Mouse (Mus musculus) layer of hippocampus, adult 2 months (tissue): ENCODE results near the gene Fam155a. TPM values are rescaled to one million over a fixed set of nuclear protein-coding genes. Genes with fewer than 3 reads are reported as not detected.
"Not testable (repeated sequence)": the region's sequence is repeated elsewhere in the genome, so short reads cannot be mapped to it uniquely, and the experiment has no call there.

Experiments used
- DNase-seq, 2 experiments: peaks; one replicate each; pipeline ENCODE4 v3.0.0; 2022; ENCODE audit warnings: low spot score in 2 of 2
- H3K27ac ChIP-seq: fragments of 200-600 bp; 2 replicates; pipeline ENCODE4 v1.8.1; 2022
- H3K4me3 ChIP-seq: fragments of 200-600 bp; 2 replicates; pipeline ENCODE4 v1.8.1; 2022; ENCODE audit warnings: mild to moderate bottlenecking
- CTCF ChIP-seq: fragments of 200-600 bp; conservative IDR thresholded peaks from 2 replicates; pipeline ENCODE4 v1.8.1; 2022; ENCODE audit warnings: antibody characterized with exemption, mild to moderate bottlenecking, moderate library complexity
- total RNA-seq, 2 experiments: library from RNA; stranded (reverse); gene quantifications; 2 replicates each; pipeline ENCODE4 v1.2.3; 2021

Fam155a gene
- total RNA-seq, 2 experiments from 2014 or later, result 123 to 128 TPM

GRCm38 (mm10) chr8:9398606-9399263 is 372.2 kb downstream of the Fam155a start:
- Histone ChIP-seq H3K27ac (peak overlapping the region; percentile 79), H3K4me3 (no peak overlapping the region)
- DNase-seq, result no peak
- peak; percentile 15; the same call in 1 of the 2 replicates for TF ChIP-seq CTCF

GRCm38 (mm10) chr8:9398040-9398439 is 372.9 kb downstream of the Fam155a start:
- peak; percentile 69 for TF ChIP-seq CTCF
- peak overlapping the region; percentile 79 for H3K27ac ChIP-seq

GRCm38 (mm10) chr8:9394670-9395069 is 376.3 kb downstream of the Fam155a start:
- DNase-seq, result no peak

More at GRCm38 (mm10) chr8:9398040-9398439, 372.9 kb downstream of the Fam155a start:
- no peak overlapping the region for H3K4me3 ChIP-seq
- no peak for DNase-seq

GRCm38 (mm10) chr8:9393246-9393645 is 377.7 kb downstream of the Fam155a start:
- H3K4me3 ChIP-seq, result no peak overlapping the region
- DNase-seq, result no peak
- H3K27ac ChIP-seq, result no peak overlapping the region
- peak; percentile 64 for TF ChIP-seq CTCF

More at GRCm38 (mm10) chr8:9394670-9395069, 376.3 kb downstream of the Fam155a start:
- Histone ChIP-seq H3K4me3 (no peak overlapping the region), H3K27ac (no peak overlapping the region)
- no peak for TF ChIP-seq CTCF

GRCm38 (mm10) chr8:9390229-9390628 is 380.7 kb downstream of the Fam155a start:
- H3K27ac ChIP-seq, H3K4me3 ChIP-seq, DNase-seq: not testable (repeated sequence)

GRCm38 (mm10) chr8:9369201-9369600 is 401.8 kb downstream of the Fam155a start:
- Histone ChIP-seq H3K27ac (no peak overlapping the region), H3K4me3 (no peak overlapping the region)
- DNase-seq, result no peak
- TF ChIP-seq CTCF, result no peak

- no peak overlapping the region for H3K27ac ChIP-seq
- no peak for DNase-seq
- no peak for TF ChIP-seq CTCF
- no peak overlapping the region for H3K4me3 ChIP-seq
These were observed 403.2 kb downstream of the Fam155a start for GRCm38 (mm10) chr8:9367721-9368120.

- Histone ChIP-seq H3K4me3 (no peak overlapping the region), H3K27ac (no peak overlapping the region)
- no peak for DNase-seq
- TF ChIP-seq CTCF, result no peak
These were observed 405.6 kb downstream of the Fam155a start for GRCm38 (mm10) chr8:9365381-9365780.

- Histone ChIP-seq H3K27ac (no peak overlapping the region), H3K4me3 (no peak overlapping the region)
- DNase-seq, result peak in 1 of 2 experiments; percentile 49
- peak; percentile 87 for TF ChIP-seq CTCF
These were observed 422.3 kb downstream of the Fam155a start for GRCm38 (mm10) chr8:9348523-9349135.

GRCm38 (mm10) chr8:9347163-9347562 is 423.8 kb downstream of the Fam155a start:
- H3K27ac ChIP-seq, result no peak overlapping the region
- no peak for DNase-seq
- H3K4me3 ChIP-seq, result no peak overlapping the region
- TF ChIP-seq CTCF, result no peak

- DNase-seq, result no peak
- H3K4me3 ChIP-seq, result no peak overlapping the region
- TF ChIP-seq CTCF, result no peak
- H3K27ac ChIP-seq, result no peak overlapping the region
These were observed 426.8 kb downstream of the Fam155a start for GRCm38 (mm10) chr8:9344136-9344535.

GRCm38 (mm10) chr8:9342998-9343397 is 428.0 kb downstream of the Fam155a start:
- TF ChIP-seq CTCF, result no peak
- DNase-seq, result no peak
- Histone ChIP-seq H3K27ac (no peak overlapping the region), H3K4me3 (no peak overlapping the region)

GRCm38 (mm10) chr8:9342593-9342992 is 428.4 kb downstream of the Fam155a start:
- Histone ChIP-seq H3K27ac (no peak overlapping the region), H3K4me3 (no peak overlapping the region)
- no peak for TF ChIP-seq CTCF
- DNase-seq, result no peak

GRCm38 (mm10) chr8:9337905-9338304 is 433.1 kb downstream of the Fam155a start:
- no peak overlapping the region for H3K4me3 ChIP-seq
- DNase-seq, result no peak
- TF ChIP-seq CTCF, result no peak

More at GRCm38 (mm10) chr8:9337905-9338304, 433.1 kb downstream of the Fam155a start:
- H3K27ac ChIP-seq, result no peak overlapping the region
